In genomic region chr9:42378071-42378470, GRCm38 (mm10) we compare ENCODE assay signal across 23 mouse cellular contexts. TPM values are rescaled to one million over a fixed set of nuclear protein-coding genes. Genes with fewer than 3 reads are reported as not detected.
"Had no signal": no experiment of that assay in that cellular context is flagged by ENCODE, and none has a peak within 500 bp of the region (broad histone marks: within the 10 kb centered on the region; RNA-seq: fewer than 3 reads in every experiment).

No protein-coding gene starts in this region.

- DNase-seq: liver, postnatal 0 days; lung, adult 2 months; lung, postnatal 14 days; lung, postnatal 36 days; retina, postnatal 1 day; right cerebral cortex, adult 18-20 months; right cerebral cortex, postnatal 14 days; thymus, adult 2 months; thymus, postnatal 25 days; thymus, postnatal 4 days had no signal

- H3K4me2 ChIP-seq: lung, embryonic 15.5 days; midbrain, embryonic 11.5 days; midbrain, embryonic 13.5 days; midbrain, embryonic 15.5 days; neural tube, embryonic 13.5 days; neural tube, embryonic 15.5 days; stomach, embryonic 15.5 days had no signal

- H3K36me3 ChIP-seq: lung, embryonic 15.5 days; midbrain, embryonic 13.5 days; midbrain, embryonic 15.5 days; neural tube, embryonic 13.5 days; neural tube, embryonic 15.5 days; stomach, embryonic 15.5 days had no signal

- H3K27ac ChIP-seq: lung, embryonic 15.5 days; macrophage; midbrain, embryonic 13.5 days; midbrain, embryonic 15.5 days; neural tube, embryonic 13.5 days; neural tube, embryonic 15.5 days; stomach, embryonic 15.5 days; stomach, postnatal 0 days had no signal

- ATAC-seq: liver, postnatal 0 days; lung, postnatal 0 days; midbrain, embryonic 13.5 days; midbrain, embryonic 15.5 days had no signal

- H3K4me1 ChIP-seq: lung, embryonic 15.5 days; megakaryocyte, embryonic 14.5 days; stomach, embryonic 15.5 days had no signal

- H3K27me3 ChIP-seq: lung, embryonic 15.5 days; midbrain, embryonic 13.5 days; midbrain, embryonic 15.5 days; neural tube, embryonic 13.5 days; stomach, embryonic 15.5 days had no signal

- H3K9me3 ChIP-seq: lung, embryonic 15.5 days; midbrain, embryonic 13.5 days; midbrain, embryonic 15.5 days; neural tube, embryonic 15.5 days; stomach, embryonic 15.5 days had no signal

- H3K9ac ChIP-seq: liver, postnatal 0 days; lung, embryonic 15.5 days; midbrain, embryonic 13.5 days; midbrain, embryonic 15.5 days; neural tube, embryonic 13.5 days; neural tube, embryonic 15.5 days; stomach, embryonic 15.5 days had no signal

- H3K4me3 ChIP-seq: lung, embryonic 15.5 days; megakaryocyte, embryonic 14.5 days; midbrain, embryonic 13.5 days; midbrain, embryonic 15.5 days; myocyte; neural tube, embryonic 13.5 days; neural tube, embryonic 15.5 days; stomach, embryonic 15.5 days had no signal

RNA-seq across cellular contexts. Expression of gene Tecta, which starts 21.7 kb away (rescaled TPM):
- total RNA-seq: megakaryocyte progenitor cell, adult 5-6 weeks had no signal
- polyA plus RNA-seq: lung, embryonic 15.5 days; macrophage had no signal
